Mouse (Mus musculus): ENCODE results near the gene Pwwp2b.

The Pwwp2b gene

DNA sequence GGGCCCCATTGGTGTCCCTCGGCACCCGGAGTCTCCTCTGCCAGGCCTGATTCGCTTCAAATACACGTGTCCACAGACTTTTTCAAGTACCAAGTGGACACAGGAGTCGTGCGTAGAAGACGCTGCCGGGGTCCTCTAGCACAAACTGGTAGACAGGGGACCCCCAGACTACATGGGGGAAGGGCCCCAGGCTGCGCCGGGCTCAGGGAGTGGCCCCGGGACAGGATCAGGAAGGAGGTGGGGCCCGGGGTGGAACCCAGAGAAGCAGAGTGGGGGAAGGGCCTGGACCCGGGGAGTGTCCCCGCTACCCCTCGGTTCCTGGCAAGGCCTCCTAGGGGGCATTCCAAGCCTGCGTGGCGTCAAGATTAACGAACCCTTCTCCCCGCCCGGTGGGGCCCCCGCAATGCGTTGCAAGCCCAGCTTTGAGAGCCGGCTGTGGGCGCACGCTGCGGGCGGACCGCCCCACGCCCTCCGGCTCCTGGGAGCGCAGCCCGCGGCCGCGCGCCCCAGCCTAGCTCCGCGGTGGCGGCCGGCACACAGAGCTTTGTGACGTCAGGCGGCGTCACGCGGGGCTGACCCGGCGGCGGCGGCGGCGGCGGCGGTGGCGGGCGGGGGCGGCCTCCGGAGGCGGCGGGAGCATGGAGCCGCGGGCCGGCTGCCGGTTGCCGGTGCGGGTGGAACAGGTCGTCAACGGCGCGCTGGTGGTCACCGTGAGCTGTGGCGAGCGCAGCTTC, at the start of gene Pwwp2b:
TSS of gene Pwwp2b (plus strand) at position 602 of the 734 bp plus-strand sequence.
- peak; percentile 28 to 33 for DNase-seq (ENCODE audit: low read depth in 2 of 2, low spot score in 2 of 2)

DNA sequence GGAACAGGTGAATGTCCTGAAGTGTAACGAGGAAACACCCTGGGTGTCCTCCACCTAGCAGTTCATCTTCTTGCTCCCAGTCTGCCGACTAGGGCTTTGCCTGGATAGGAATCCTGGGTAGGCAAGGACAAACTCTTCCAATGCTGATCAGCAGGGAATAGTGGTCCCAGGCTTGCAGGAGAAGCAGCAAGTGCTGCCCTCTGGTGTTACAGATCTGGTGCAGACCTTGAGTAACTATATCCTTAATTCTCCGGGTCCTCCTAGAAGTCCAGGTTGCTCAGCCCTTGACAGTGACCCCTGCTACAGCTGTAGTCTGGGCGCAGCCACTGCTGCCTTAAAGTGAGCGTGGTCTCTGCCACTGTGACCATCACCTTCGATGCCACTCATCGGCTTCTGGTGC, 48.2 kb upstream of the Pwwp2b start:
- no peak for DNase-seq (ENCODE audit: low read depth in 2 of 2, low spot score in 2 of 2)

DNA sequence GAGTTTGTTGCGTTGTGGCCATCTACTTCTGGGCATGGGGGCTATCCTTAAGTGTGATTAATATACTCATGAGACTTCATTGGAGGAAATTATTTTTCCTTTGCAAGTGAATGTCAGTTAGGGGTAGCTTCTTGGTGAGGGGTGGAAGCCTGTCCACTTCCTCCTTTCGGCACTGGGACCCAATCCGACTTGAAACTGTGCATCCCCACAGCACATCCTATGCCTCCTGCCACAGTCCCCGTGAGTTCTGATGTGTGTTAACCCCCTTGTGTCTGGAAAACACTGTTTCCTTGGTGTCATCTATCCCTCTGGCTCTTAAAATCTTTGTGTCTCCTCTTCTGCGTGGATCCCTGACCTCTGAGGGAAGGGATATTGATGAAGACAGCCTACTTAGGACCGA, 47.1 kb upstream of the Pwwp2b start:
- no peak for DNase-seq (ENCODE audit: low read depth in 2 of 2, low spot score in 2 of 2)

DNA sequence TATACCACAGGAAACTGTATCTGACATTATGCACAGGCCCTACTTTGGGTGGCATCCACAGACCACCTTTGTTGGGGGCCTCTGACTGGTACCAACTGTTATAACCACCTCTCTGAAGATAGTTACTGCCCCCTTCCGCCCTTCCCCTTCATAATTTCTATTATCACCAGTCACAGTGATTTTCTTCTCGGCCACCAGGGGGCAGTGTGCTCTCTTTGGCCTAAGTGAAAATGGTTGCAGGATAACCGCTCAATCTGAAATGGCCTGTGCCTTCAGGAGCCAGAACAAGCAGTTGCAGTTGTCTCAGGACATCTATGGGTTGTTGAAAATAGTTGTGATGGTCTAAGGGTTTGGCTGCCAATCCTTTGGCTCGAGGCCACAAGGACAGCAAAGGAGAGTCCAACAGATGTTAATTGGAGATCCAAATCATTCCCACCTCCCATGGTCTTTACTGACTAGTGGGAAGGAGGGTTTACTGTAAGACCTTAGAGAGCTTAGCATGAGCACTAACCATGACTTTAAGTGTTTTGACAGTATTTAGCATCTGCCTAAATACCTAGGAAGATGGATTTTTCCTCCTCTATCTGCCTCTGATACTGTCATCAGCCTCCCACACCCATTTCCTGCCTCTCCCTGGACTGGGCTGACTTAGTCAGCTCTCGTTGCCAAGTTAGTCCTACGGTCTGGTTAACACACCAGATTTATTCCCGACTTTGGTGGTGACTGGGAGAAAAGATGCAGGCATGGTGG, 40.1 kb upstream of the Pwwp2b start:
- DNase-seq (ENCODE audit: low read depth in 2 of 2, low spot score in 2 of 2): peak; percentile 46 to 49

DNA sequence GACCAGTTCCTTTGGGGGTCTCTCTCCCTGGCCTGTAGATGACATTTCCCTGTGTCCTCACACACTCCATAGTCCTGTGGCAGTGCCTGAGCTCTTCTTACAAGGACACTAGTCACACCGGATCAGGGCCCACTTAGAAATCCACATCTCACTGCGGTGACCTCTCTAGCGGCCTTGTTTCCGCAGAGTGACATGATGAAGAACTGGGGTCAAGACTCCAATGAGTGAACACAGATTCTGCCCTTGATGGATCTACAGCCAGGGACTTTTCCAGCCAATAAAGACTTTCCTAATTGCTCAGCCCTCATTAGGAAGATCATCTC, 39.5 kb upstream of the Pwwp2b start:
- DNase-seq (ENCODE audit: low read depth in 2 of 2, low spot score in 2 of 2): no peak

DNA sequence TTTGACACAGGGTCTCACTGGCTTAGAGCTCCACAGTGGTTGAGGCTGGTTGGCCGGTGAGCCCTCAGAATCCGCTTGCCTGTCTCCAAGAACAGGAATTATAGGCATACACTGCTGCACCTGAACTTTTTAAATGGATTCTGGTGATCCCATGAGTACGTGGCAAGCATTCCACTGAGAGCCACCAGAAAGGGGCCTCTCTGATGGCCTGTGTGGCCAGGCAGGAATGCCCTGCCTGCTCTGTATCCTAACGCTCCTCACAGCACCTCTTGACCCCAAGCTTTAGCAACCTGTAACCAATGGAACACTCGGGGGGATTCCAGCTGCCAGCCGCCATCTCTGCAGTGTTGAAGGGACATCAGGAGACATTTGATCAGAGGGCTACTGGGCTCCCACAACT, 36.5 kb upstream of the Pwwp2b start:
- DNase-seq (ENCODE audit: low read depth in 2 of 2, low spot score in 2 of 2): no peak

DNA sequence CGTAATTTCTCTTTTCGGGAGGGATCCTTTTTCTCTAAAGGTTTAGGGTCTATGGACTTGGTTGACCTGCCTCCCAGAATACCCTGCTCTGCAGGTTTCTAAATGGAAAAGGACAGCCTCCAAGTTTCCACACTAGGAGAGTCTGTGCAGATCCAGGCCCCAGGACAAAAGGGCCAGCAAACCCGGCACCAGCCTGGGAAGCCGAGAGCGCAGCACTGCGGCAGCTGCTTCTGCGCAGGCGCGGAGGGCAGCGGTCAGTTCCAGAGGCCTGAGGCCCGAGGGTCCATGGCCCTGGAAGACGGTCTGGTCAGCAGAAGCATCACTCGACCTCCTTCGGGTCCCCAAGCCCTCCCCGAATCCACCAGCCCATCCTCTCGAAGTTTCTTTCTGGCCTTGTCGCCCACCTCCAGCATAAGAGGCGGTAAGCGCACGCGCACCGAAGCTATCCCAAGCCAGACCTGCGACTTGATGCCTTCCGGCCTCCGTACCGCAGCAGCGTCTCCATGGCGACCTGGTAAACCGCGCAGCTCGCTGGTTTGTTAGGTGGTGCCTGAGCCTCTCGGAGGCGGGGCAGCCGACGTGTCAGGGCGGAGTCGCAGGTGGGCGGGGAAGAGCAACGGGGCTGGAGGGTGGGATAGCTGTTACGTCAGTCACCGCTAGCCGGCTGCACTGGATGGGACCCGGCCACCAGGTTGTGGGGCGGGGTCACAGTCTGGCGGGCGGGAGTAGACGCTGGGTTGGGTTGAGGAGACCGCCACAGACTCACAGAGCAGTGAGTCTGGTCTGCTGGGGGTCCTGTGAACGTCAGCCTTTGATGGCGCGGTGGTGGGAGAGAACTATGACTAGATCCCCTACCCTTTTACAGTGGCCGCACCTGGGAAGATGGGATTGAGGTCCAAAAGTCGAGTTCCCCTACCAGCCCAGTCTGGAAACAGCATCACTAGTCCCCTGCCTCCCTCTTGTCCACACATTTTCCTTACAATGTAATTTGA, 35.2 kb upstream of the Pwwp2b start, which contains the start of the genes Lrrc27 and Stk32c:
TSS of gene Lrrc27 (plus strand) at position 235 of the 992 bp plus-strand sequence.
TSS of gene Stk32c (minus strand) at position 554 of the 992 bp plus-strand sequence.
- DNase-seq (ENCODE audit: low read depth in 2 of 2, low spot score in 2 of 2): peak; percentile 97

DNA sequence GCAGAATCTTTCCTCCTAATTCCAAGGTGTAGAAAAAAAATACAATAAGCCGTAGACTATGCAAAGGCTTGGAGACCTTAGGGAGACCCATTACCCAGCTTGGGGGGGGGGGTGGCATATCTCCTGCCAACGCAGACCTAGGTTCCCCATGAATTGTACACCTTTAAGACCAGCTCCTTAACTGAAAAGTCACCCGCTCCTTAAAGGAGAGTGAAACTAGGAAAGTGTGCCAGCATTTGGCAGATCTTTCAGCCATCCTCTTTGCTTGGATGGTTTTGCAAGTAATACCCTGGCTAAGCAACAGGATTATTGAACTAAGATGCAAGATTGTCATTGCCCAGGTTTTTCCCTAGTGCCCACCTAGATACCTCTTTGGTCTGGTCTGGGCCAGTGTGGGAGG, 34.5 kb upstream of the Pwwp2b start:
- DNase-seq (ENCODE audit: low read depth in 2 of 2, low spot score in 2 of 2): no peak

DNA sequence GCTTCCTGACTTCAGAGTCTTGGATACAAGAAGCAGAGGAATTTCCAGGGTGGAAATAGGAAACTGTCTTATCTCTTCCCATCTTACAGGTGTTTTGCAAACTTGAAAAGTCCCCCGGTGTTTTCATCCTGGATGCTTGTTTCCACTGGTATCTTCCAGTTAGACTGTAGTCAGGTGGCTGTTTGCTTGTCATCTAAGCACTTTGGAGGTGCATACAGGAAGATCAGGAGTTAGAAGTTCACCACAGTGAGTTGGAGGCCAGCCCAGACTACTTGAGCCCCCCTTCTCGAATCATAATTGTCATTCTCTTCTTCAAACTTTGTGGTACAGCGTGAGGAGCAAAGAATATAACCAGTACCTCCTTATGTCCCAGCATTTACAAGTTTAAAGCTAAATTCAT, 34.1 kb upstream of the Pwwp2b start:
- DNase-seq (ENCODE audit: low read depth in 2 of 2, low spot score in 2 of 2): no peak

DNA sequence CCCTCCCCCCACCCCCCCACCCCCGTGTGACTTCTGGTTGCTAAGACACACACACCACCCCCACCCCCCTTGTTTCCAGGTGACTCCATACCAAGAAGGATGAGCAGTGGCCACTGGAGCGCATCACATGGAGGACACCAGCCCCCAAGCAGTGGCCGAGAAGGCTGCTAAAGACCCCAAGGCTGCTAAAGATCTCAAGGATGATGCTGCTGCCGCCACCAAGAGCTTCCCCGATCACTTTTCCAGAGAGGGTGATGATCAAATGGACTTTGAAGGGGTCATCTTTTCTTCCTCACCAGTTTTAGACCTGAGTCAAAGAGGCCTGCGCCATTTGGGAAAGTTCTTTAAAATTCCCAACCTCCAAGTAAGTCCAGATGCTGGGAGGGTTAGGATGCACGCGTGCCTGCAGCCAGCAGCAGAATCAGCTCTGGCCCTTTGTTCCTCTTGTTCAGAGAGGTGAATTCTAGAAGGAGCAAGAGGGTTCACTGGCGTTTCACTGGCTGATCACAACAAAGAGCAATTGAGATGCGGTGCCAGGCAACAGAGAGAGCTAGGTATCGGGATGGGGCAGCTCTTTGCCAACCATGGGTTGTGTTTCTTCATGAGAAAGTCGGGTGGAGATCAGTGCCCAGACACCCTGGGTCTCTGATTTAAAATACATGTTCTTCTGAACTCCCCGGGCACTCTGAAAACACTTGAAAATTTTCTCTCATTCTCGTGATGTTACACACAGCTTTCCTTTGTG, 33.5 kb upstream of the Pwwp2b start:
- DNase-seq (ENCODE audit: low read depth in 2 of 2, low spot score in 2 of 2): no peak

DNA sequence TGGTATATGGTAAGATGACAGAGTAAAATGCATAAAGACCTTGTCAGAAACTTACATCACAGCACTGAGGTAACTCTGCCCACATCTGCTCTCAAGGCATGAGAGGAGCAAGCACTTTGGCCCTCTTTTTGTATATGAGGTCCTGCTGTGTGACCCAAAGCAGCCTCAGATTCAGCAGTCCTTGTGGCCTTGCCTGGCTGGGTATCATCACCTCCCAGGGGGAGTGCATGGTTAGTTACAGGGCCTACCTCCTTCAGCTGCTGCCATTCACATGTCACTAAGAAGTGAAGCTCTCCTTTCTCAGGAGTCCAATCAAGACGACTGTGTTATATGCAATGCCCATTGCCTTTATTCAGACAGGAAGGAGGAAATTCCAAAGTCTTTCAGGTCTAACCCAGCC, 32.8 kb upstream of the Pwwp2b start:
- DNase-seq (ENCODE audit: low read depth in 2 of 2, low spot score in 2 of 2): no peak

DNA sequence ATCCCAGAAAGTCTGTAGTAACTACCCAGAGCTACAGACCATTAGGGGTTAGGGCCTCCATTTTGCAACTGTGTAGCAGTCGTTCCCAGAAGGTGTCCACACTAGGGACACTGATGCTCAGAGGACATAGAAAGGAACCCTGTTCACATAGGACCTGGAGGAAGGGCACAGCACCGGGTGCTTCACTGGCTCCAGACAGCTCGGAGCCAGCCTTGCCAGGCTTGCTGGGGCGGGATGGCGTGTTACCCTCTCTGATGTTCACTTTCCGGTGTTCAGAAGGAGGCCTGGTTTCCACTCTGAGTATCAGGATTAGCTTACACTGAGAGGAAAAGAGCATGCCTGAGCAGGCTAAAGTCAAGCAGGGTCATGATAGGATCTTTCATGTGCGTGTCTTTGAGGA, 32.3 kb upstream of the Pwwp2b start:
- DNase-seq (ENCODE audit: low read depth in 2 of 2, low spot score in 2 of 2): no peak

DNA sequence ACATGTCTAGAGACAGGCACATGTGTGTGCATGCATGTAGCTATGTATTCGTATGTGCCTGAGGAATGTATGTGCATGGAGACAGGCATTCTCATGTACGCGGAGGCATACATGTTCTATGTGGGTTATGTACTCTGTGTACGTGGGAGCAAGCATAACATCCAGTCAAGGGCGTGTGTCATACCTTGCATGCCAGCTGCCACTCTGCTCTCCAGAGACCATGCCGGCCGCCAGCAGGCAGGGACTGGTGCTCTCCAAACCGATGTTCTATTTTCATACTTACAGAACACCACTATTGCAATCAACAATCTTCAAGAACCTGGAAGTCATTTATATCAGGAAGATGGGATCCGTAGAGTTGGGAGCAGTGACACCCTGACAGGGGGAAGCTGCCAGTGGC, 31.8 kb upstream of the Pwwp2b start:
- no peak for DNase-seq (ENCODE audit: low read depth in 2 of 2, low spot score in 2 of 2)

DNA sequence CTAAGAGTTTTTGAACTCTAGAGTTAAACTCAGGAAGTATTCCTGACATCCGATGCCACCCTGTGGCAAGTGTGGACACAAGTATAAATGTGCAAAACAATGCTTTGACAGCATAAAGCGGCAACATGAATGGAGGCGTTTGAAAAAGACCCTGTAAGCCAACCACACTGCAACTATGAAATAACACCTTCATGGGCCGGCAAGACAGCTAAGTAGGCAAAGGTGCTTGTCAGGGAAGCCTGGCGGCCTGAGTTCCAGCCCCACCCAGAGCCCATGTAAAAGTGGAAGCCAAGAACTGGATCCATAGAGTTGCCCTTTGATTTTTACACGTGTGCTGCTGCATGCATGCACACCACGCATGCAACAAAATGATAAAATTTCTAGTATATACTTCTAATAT, 31.2 kb upstream of the Pwwp2b start:
- DNase-seq (ENCODE audit: low read depth in 2 of 2, low spot score in 2 of 2): no peak

DNA sequence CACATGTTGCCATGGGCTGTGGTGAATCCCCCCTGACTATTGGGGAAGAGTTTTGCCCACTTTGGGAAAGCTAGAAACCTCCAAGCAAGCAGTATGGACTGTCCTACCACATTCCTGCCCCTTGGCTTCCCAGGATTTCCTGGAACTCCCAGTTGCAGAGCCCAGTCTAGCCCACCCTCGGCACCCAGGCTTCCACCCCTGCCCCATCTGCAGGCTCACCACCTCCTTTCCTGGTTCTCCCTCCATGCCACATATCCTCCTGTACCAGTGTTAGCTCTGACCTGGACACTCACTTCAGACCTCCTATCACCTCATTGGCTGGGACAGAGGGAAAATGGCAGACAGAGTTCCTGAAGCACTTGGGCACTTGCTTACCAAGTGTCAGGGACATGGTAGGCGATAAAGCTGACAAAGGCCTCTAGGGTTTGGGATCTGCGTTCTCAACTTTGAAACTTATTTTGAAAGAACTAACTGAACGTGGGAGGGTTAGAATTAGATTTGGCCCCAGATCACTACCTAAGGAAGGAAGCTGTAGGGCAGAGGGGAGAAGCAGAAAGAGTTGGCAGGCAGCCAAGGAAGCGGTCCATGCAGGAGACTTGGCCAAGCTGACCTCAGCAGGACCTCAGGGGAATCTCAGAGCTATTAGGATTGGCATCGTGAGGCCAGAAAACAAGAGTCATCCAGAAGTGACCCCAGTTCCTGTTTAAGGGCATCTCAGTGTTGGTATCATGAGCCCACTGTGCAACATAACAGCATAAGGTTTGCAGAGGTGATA, 29.5 kb upstream of the Pwwp2b start:
- no peak for DNase-seq (ENCODE audit: low read depth in 2 of 2, low spot score in 2 of 2)

DNA sequence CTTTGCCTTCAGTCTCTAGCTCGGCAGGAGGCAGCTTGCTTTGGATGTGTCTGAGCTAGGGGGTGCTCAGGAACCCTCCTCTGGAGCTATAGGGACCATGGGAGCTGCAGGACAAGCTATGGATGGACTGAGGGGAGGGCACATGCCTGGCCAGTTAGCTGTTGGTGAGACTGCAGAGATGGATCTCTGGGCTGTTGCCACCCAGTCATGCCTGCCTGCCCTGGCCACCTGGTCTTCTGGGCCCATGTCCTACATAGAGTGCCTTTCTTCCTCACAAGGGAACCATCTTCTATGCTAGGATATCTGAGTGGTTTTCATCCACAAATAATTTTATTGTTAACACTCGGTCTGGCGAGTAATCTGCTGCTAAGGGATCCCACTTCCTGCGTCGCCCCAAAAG, 28.8 kb upstream of the Pwwp2b start:
- DNase-seq (ENCODE audit: low read depth in 2 of 2, low spot score in 2 of 2): no peak

DNA sequence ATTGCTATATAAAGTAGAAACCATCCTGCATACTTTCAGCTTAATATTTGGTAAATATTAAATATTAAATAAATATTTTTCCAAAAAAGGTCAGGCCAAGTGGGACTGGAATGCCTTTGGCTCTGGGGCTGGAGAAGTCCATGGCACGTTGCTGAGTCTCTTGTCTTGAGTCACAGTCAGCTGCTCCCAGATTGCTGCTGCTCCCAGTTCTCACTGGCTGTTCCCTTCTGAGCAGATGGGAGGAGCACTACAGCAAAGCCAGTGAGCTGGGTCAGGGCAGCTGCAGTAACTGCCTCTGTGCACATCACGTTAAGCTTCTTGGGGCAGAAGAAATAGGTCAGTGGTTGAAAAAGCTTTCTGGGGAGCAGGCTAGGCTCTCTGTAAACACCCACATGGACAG, 28.0 kb upstream of the Pwwp2b start:
- no peak for DNase-seq (ENCODE audit: low read depth in 2 of 2, low spot score in 2 of 2)

DNA sequence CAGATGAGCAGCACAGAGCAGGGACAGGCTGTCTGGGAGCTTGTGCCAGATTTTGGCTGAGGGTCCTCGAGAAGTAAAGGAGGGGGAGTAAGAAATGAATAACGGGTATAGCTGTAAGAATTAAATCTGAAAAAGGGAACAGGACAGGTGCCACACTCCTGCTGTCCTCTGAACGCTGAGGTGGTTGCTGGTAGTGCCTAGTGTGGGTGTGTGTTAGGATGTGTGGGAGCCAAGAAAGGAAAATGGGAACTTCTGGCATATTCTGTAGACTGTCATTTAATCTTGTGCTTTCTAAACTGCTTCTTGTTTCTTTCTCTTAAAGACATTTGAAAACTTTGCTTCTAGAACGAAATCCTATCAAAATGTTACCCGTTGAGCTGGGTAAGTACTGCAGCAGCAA, 27.2 kb upstream of the Pwwp2b start:
- no peak for DNase-seq (ENCODE audit: low read depth in 2 of 2, low spot score in 2 of 2)

DNA sequence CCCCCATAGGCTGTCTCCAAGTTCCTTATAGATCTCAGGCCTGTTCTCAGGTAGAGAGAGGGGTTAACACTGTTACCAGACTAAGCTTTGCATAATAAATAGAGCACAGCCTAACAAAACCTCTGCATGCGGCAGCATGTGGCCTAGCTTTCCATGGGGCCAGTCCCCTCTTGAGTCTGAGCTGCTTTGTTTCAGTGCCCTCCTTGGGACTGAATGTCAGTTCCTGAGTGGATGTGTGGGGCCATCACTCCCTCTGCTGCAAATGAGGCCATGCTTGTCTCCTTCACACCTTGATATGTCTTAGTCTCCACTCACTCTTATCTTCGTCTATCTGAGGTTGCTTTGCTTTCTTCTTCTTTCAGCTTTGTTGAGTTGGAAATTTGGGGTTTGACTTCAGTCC, 26.4 kb upstream of the Pwwp2b start:
- DNase-seq (ENCODE audit: low read depth in 2 of 2, low spot score in 2 of 2): no peak

DNA sequence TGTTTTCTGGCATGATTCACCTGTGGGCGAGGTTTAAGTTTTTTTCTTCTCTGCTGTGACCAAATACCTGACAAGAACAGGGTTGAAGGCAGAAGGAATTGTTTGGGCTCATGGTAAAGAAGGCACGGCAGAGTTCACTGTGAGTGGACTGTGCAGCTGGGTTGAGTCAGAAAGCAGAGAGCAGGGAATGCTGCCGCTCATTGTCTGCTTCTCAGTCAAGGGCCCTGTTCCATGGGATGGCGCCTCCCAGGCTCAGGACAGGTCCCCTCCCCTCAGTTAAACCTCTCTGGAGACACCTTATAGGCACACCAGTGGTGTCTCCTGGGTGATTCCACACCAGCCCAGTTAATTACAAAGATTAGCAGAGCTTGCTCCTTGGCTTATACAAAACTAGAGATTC, 25.9 kb upstream of the Pwwp2b start:
- DNase-seq (ENCODE audit: low read depth in 2 of 2, low spot score in 2 of 2): no peak

Data from CD8-positive naive resting alpha-beta T cell, adult 2 months (primary cell).